Mouse (Mus musculus) urinary bladder, postnatal 36 days (tissue): Measurements from ENCODE around the gene Otol1.

Experiments
- DNase-seq, 2 experiments: peaks; one replicate each; pipeline ENCODE4 v3.0.0; 2022; ENCODE audit warnings: low spot score in 2 of 2, mixed read lengths in 1 of 2

The Otol1 gene

DNA sequence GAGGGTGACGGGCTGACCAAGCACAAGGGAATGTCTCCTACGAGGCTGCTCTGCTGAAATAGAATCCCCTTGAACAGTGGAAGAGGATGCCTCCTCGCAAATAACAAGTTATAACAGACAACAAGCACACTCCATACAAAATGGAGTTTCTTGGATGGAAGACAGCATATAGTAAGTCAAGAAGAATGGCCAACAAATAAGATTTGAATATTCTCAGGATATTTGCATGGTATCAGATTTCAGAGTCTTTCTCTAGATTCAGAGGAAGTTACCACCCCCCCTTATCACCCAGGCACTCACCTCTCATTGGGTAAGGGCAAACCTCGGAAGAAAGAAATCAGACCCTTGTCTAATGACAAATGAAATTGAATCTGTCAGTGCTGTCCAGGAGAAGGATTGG, at the start of gene Otol1:
TSS of gene Otol1 (plus strand) at position 301 of the 400 bp plus-strand sequence.
- DNase-seq, result no peak

DNA sequence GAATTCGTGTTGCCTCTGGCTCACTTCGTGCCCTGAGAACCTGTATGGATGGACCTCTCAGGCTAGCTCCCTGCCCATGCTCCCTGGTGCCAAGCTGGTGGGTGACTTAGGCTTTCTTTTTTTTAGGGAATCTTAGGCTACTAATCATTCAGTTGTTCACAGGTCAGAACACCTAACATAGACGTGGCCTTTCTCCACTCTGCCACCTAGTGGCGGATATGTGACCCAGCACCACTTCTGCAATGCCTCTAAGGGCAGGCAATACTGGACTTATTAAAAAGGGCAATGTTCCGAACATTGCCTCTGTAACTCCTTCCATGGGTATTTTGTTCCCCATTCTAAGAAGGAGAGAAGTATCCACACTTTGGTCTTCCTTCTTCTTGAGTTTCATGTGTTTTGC, 45.2 kb upstream of the Otol1 start:
- peak in 1 of 2 experiments; percentile 4 for DNase-seq

DNA sequence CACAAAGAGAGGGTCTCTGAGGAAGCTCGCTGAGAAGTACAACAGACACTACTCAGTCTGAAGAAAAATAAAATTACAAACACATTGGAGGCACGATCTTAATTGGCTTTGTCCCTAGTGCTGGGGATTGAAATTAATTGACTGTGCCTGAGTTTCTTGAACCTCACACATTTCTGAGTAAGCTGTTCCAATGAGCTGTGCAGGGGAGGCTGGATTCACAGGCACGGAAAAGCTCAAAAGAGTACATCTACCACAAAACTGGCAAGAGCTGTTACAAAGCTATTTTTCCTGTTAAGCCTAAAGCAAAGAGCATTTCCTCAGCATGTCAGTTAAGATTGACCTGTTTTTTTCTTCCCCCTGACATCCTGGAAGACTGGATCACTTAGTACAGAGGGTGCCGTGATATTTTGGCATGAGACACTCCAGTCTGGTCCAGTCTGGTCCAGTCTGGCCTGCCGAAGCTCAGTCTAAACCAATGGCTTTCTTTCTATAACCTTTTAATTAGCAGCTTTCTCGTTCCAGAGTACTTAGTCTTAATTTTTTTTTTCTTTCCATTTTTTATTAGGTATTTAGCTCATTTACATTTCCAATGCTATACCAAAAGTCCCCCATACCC, 35.8 kb upstream of the Otol1 start:
- no peak for DNase-seq

DNA sequence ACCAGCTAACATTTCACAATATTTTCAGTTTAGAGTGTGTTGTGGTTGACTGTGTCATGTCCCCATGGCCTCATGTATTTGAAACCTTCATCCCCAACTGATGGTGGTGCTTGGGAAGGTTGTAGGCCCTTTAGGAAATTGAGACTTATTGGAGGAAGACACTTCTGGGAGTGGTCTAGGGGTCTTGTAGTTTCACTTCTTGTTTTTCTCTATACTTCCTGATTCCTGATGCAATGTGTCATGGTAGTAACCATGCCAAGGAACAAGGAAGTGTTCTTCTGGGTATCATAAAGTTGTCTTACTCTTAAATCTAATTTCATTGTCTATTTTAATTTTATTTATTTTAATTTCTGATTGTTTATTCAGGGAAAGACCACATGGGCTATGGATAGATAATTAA, 29.3 kb upstream of the Otol1 start:
- DNase-seq, result no peak

DNA sequence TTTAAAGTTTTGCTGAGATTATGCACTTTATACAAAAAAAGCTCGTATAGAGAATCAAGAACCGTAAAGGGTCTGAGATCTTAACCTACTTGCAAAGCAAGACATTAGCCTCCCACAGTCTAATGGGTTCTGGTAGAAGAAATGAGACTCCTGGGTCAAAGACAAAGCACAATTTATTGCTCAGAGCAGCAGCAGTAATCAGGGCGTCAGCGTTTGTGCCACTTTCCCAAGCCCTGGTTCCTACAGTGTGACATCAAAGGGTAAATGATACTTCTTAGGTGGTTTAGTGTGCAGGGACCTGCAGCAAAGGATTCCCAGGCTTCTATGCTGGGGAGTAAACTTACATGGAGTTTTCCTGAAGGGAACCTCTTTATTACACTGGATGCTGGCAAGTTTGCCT, 13.6 kb upstream of the Otol1 start:
- no peak for DNase-seq

DNA sequence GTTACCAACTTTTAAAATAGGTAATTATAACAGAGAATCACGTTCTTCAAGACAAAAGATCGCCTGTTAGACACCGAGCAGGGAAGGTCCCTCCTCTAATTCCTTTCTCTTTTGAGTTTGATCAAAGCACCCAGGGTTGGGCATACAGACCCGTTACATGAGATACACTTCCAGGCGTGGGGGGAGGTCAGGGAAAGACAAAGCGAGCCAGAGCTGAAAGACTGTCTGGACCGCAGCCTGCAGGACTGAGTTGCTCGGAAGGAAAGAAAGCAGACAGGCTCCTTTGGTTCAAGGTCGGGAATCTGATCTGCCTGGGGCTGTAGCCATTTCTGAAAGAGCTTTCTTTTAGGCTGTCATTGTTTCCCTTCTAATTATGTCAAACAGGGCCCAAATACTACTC, 5.9 kb upstream of the Otol1 start:
- no peak for DNase-seq

DNA sequence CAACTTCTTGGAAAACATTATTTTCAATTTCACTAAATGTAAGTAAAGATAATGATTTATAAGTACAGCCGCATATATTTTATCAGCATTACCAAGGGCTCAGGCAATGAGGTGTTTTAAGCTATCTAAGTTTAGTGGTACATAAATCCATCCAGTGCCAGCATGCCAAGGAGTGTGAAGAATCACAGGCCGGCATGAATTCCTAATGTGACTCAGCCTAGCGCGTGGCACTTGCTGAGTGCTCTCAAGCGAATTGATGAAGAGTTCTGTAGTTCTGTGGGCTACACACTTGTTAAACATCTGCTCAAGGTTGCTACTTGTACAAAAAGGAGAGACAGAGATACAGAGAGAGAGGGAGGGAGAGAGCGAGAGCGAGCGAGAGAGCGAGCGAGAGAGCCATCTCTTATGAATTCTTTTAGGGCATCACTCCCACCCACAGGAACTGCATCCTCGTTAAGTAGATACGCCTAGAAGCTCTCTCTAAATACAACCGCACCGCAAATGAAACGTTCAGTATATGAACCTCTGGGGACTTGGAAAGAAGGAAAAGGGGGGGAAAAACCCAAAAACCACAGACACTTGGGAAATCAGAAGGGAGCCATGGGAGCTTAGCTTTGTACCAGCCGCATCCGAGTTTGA, 4.2 kb upstream of the Otol1 start:
- DNase-seq, result no peak

DNA sequence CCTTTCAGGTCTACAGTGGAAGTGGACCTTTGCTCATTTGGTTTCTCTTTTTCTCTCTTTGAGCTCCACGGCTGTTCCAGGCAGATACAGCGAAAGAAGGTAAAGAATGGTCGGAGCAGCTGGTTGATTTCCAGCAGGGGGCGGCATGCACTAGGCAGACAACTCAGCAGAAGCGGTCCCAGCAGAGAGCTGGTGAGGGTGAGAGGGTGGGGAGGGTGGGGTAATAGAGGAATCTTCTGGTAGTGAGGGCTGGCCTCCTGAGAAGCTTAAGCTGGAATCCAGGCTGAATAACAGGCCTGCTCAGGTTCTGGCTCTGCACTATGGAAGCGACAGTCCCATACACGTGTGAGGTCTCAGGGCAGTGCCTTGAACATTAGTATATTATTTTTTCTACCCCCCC, 3.5 kb upstream of the Otol1 start:
- DNase-seq, result no peak

DNA sequence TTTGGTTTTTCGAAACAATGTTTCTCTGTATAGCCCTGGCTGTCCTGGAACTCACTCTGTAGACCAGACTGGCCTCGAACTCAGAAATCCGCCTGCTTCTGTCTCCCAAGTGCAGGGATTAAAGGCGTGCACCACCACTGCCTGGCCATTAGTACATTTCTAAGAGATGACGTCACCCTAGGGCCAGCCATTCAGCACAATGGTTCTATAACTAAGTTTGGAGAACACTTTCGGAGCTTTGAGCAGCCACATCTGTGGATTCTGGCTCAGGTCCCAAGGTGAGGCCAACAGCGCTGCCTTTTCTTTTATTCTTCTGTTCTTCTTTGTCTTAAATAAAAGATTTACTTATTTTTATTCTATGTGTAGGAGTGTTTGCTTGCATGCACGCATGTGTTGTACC, 3.0 kb upstream of the Otol1 start:
- no peak for DNase-seq

DNA sequence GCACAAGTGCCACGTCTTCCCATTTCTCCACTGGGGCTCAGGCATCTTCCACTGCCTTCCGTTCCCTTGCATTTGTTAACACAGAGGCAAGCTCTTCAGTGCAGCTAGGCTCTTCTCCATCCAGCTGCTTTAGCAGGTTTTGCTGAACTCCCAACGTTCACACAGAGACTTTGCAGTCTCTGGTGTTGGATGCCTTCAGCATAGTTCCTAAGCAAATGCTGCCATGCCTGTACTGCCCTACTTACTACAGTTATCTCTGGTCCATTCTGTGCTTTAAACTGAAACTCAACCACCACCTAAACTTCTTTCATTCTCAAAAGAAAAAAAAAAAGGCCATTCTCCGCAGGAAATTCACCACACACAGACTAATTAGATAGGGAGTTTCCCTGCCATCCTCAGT, 5.2 kb downstream of the Otol1 start:
- DNase-seq, result no peak

DNA sequence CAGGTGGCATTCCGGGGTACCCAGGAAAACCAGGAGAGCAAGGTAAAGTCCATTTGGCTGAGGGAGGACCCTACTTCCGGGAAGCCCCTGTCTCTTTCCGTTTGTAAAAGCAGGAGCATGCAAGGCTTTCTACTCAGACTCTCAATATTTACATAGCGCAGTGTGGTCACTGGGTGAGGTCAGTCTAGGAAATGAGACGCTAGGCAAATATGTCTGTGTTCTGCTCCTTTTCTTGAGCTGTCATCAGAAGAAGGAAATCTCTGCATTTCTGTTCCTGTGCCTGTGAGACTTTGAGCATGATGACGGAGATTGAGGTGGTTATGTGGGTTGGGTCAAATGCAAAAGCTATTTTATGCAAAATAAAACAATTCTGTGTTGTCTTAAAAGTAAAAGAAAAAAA, 19.2 kb downstream of the Otol1 start:
- DNase-seq, result no peak

DNA sequence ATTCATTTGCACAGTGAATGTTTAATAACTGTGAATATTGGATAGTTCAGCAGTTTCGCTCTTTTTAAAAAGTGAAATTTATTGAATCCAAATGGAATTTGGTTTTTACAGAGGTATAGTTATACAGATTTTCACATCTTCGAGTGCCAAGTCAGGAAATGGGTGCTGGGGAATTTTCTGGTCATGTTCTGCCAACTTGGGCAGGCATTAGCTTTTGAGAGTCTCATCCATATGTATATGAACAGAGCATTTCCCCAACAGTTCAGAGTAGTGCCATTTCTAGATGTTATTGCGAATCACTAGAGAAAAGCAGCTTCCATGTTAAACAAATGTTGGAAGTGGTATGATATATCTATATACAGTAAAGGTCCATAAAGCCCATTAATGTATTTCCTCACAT, 21.8 kb downstream of the Otol1 start:
- DNase-seq, result no peak

DNA sequence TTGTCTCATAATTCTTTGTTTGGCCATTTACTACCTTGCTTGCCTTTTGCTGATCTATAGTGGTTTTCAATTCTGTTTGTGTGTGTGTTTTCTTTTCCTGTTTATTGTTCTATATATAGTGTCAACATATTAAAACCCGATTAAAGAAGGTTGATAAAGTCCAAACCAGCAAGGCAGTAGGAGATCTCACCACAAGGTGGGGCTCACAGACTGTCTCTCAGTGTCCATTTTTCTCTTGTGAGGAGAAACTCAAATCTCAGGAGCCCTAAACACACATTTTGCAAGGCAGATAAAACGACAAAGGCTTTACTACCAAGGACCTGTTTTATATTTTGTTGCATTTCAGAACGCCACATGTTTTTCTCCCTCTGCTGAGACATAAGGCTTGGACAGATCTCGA, 28.2 kb downstream of the Otol1 start:
- no peak for DNase-seq
